Mouse (Mus musculus): ENCODE measurements around the gene Adgrd1. TPM values are rescaled to one million over a fixed set of nuclear protein-coding genes. Genes with fewer than 3 reads are reported as not detected.

Adgrd1 gene
- polyA plus RNA-seq, 1 experiment = not detected

DNA sequence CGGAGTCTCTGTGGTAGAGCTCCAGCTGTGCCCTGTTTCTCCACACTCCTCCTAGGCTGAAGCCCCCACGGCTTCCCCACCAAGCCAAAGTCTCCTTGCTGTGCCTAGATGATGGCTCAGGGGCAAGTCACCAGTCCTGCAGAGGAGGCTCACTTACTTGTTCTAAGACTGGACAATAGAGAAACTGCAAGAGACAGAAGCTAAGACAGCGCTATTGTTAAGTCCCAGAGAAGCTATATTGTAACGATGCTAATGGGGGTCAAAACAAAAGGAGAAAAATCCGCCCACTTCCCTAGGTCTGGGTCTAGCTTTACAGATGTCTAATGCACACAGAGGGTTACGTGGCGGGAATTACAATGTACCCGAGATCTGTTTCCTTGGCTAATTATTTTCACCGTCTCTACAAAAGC is 59.4 kb downstream of the Adgrd1 start:
- Histone ChIP-seq H3K4me1 (ENCODE audit: control insufficient read depth, insufficient read depth, low read length) (peaks cover 17% of the 10 kb centered on the region), H3K4me3 (ENCODE audit: low read depth, low read length) (no peak overlapping the region), H3K36me3 (ENCODE audit: control insufficient read depth, insufficient read depth, low read length, poor library complexity, severe bottlenecking) (no peaks in the 10 kb centered on the region), H3K27ac (ENCODE audit: insufficient read depth, low read length) (peak overlapping the region; percentile 97), H3K9me3 (replicated peaks; ENCODE audit: control insufficient read depth, insufficient read depth, low read length, poor library complexity, severe bottlenecking) (no peaks in the 10 kb centered on the region), H3K27me3 (ENCODE audit: control insufficient read depth, insufficient read depth, low read length, poor library complexity, severe bottlenecking) (no peaks in the 10 kb centered on the region), H3K9ac (ENCODE audit: low read depth, poor library complexity, severe bottlenecking) (no peak overlapping the region)
- TF ChIP-seq EP300 (IDR thresholded peaks at IDR 0.05; ENCODE audit: insufficient read depth, low read depth, low read length) (0 out of 2 replicates have a peak, but pooled peaks have one; percentile 0), CTCF (IDR thresholded peaks at IDR 0.05; ENCODE audit: low read depth, low read length) (no peak), POLR2A (IDR thresholded peaks at IDR 0.05; ENCODE audit: insufficient read depth, low read length) (no peak)

- Histone ChIP-seq H3K27ac (ENCODE audit: insufficient read depth, low read length) (peak overlapping the region; percentile 40), H3K36me3 (ENCODE audit: control insufficient read depth, insufficient read depth, low read length, poor library complexity, severe bottlenecking) (no peaks in the 10 kb centered on the region), H3K9me3 (replicated peaks; ENCODE audit: control insufficient read depth, insufficient read depth, low read length, poor library complexity, severe bottlenecking) (no peaks in the 10 kb centered on the region), H3K27me3 (ENCODE audit: control insufficient read depth, insufficient read depth, low read length, poor library complexity, severe bottlenecking) (no peaks in the 10 kb centered on the region), H3K4me3 (ENCODE audit: low read depth, low read length) (no peak overlapping the region), H3K9ac (ENCODE audit: low read depth, poor library complexity, severe bottlenecking) (no peak overlapping the region), H3K4me1 (ENCODE audit: control insufficient read depth, insufficient read depth, low read length) (peaks cover 17% of the 10 kb centered on the region)
- peak; percentile 78 for TF ChIP-seq CTCF (IDR thresholded peaks at IDR 0.05; ENCODE audit: low read depth, low read length)
- no peak for TF ChIP-seq EP300 (IDR thresholded peaks at IDR 0.05; ENCODE audit: insufficient read depth, low read depth, low read length)
These were observed 65.0 kb downstream of the Adgrd1 start for GRCm38 (mm10) chr5:129161372-129162051.

GRCm38 (mm10) chr5:129163416-129163815 is 66.9 kb downstream of the Adgrd1 start:
- no peak for TF ChIP-seq EP300 (IDR thresholded peaks at IDR 0.05; ENCODE audit: insufficient read depth, low read depth, low read length)
- TF ChIP-seq POLR2A (IDR thresholded peaks at IDR 0.05; ENCODE audit: insufficient read depth, low read length) = no peak
- TF ChIP-seq CTCF (IDR thresholded peaks at IDR 0.05; ENCODE audit: low read depth, low read length) = no peak
- H3K9me3 ChIP-seq (replicated peaks; ENCODE audit: control insufficient read depth, insufficient read depth, low read length, poor library complexity, severe bottlenecking) = no peaks in the 10 kb centered on the region
- peak overlapping the region; percentile 27 for H3K27ac ChIP-seq (ENCODE audit: insufficient read depth, low read length)
- H3K27me3 ChIP-seq (ENCODE audit: control insufficient read depth, insufficient read depth, low read length, poor library complexity, severe bottlenecking) = no peaks in the 10 kb centered on the region
- no peaks in the 10 kb centered on the region for H3K36me3 ChIP-seq (ENCODE audit: control insufficient read depth, insufficient read depth, low read length, poor library complexity, severe bottlenecking)
- H3K9ac ChIP-seq (ENCODE audit: low read depth, poor library complexity, severe bottlenecking) = no peak overlapping the region
- peaks cover 6% of the 10 kb centered on the region for H3K4me1 ChIP-seq (ENCODE audit: control insufficient read depth, insufficient read depth, low read length)
- H3K4me3 ChIP-seq (ENCODE audit: low read depth, low read length) = no peak overlapping the region

GRCm38 (mm10) chr5:129164091-129164490 is 67.5 kb downstream of the Adgrd1 start:
- no peaks in the 10 kb centered on the region for H3K9me3 ChIP-seq (replicated peaks; ENCODE audit: control insufficient read depth, insufficient read depth, low read length, poor library complexity, severe bottlenecking)
- H3K9ac ChIP-seq (ENCODE audit: low read depth, poor library complexity, severe bottlenecking) = no peak overlapping the region
- H3K4me1 ChIP-seq (ENCODE audit: control insufficient read depth, insufficient read depth, low read length) = peaks cover 5% of the 10 kb centered on the region
- no peaks in the 10 kb centered on the region for H3K36me3 ChIP-seq (ENCODE audit: control insufficient read depth, insufficient read depth, low read length, poor library complexity, severe bottlenecking)
- no peaks in the 10 kb centered on the region for H3K27me3 ChIP-seq (ENCODE audit: control insufficient read depth, insufficient read depth, low read length, poor library complexity, severe bottlenecking)
- TF ChIP-seq EP300 (IDR thresholded peaks at IDR 0.05; ENCODE audit: insufficient read depth, low read depth, low read length) (no peak), POLR2A (IDR thresholded peaks at IDR 0.05; ENCODE audit: insufficient read depth, low read length) (no peak), CTCF (IDR thresholded peaks at IDR 0.05; ENCODE audit: low read depth, low read length) (no peak)
- H3K27ac ChIP-seq (ENCODE audit: insufficient read depth, low read length) = peak overlapping the region; percentile 27; the same call in 1 of the 2 replicates
- H3K4me3 ChIP-seq (ENCODE audit: low read depth, low read length) = no peak overlapping the region

- Histone ChIP-seq H3K27me3 (ENCODE audit: control insufficient read depth, insufficient read depth, low read length, poor library complexity, severe bottlenecking) (no peaks in the 10 kb centered on the region), H3K9ac (ENCODE audit: low read depth, poor library complexity, severe bottlenecking) (no peak overlapping the region), H3K4me1 (ENCODE audit: control insufficient read depth, insufficient read depth, low read length) (peaks cover 8% of the 10 kb centered on the region), H3K27ac (ENCODE audit: insufficient read depth, low read length) (no peak overlapping the region), H3K9me3 (replicated peaks; ENCODE audit: control insufficient read depth, insufficient read depth, low read length, poor library complexity, severe bottlenecking) (no peaks in the 10 kb centered on the region), H3K36me3 (ENCODE audit: control insufficient read depth, insufficient read depth, low read length, poor library complexity, severe bottlenecking) (no peaks in the 10 kb centered on the region), H3K4me3 (ENCODE audit: low read depth, low read length) (no peak overlapping the region)
- TF ChIP-seq EP300 (IDR thresholded peaks at IDR 0.05; ENCODE audit: insufficient read depth, low read depth, low read length) (no peak), POLR2A (IDR thresholded peaks at IDR 0.05; ENCODE audit: insufficient read depth, low read length) (no peak), CTCF (IDR thresholded peaks at IDR 0.05; ENCODE audit: low read depth, low read length) (no peak)
These were observed 68.5 kb downstream of the Adgrd1 start for GRCm38 (mm10) chr5:129164911-129165584.

GRCm38 (mm10) chr5:129165595-129165994 is 69.0 kb downstream of the Adgrd1 start:
- H3K27me3 ChIP-seq (ENCODE audit: control insufficient read depth, insufficient read depth, low read length, poor library complexity, severe bottlenecking) = no peaks in the 10 kb centered on the region
- no peak for TF ChIP-seq EP300 (IDR thresholded peaks at IDR 0.05; ENCODE audit: insufficient read depth, low read depth, low read length)
- no peak for TF ChIP-seq POLR2A (IDR thresholded peaks at IDR 0.05; ENCODE audit: insufficient read depth, low read length)
- no peak for TF ChIP-seq CTCF (IDR thresholded peaks at IDR 0.05; ENCODE audit: low read depth, low read length)
- no peak overlapping the region for H3K4me3 ChIP-seq (ENCODE audit: low read depth, low read length)
- H3K9me3 ChIP-seq (replicated peaks; ENCODE audit: control insufficient read depth, insufficient read depth, low read length, poor library complexity, severe bottlenecking) = no peaks in the 10 kb centered on the region
- peaks cover 8% of the 10 kb centered on the region for H3K4me1 ChIP-seq (ENCODE audit: control insufficient read depth, insufficient read depth, low read length)
- H3K9ac ChIP-seq (ENCODE audit: low read depth, poor library complexity, severe bottlenecking) = no peak overlapping the region
- no peak overlapping the region for H3K27ac ChIP-seq (ENCODE audit: insufficient read depth, low read length)
- H3K36me3 ChIP-seq (ENCODE audit: control insufficient read depth, insufficient read depth, low read length, poor library complexity, severe bottlenecking) = no peaks in the 10 kb centered on the region

Measured in ES-Bruce4 (cell line).